Mouse (Mus musculus): ENCODE measurements around the gene Apon. TPM values are rescaled to one million over a fixed set of nuclear protein-coding genes. Genes with fewer than 3 reads are reported as not detected.

Gene Apon
- polyA plus RNA-seq, 1 experiment from 2014 or later: not detected

- Histone ChIP-seq H3K4me3 (replicated peaks; ENCODE audit: low read length) (peak overlapping the region; percentile 79), H3K4me2 (ENCODE audit: low read length) (peak overlapping the region; percentile 65), H3K36me3 (ENCODE audit: control insufficient read depth, insufficient read depth) (no peaks in the 10 kb centered on the region), H3K27me3 (replicated peaks; ENCODE audit: control insufficient read depth, insufficient read depth, low read length) (no peaks in the 10 kb centered on the region), H3K4me1 (replicated peaks; ENCODE audit: control insufficient read depth, insufficient read depth, low read length) (peaks cover 7% of the 10 kb centered on the region), H3K9me3 (ENCODE audit: control insufficient read depth, low read length) (no peaks in the 10 kb centered on the region), H3K9ac (replicated peaks; ENCODE audit: low read depth, low read length) (no peak overlapping the region), H3K27ac (ENCODE audit: low read length) (no peak overlapping the region)
- WGBS: 13% methylated on average over 5 of the region's 5 CpGs
- no peak for ATAC-seq
These were observed 22.8 kb upstream of the Apon start for GRCm38 (mm10) chr10:128231146-128231545.

DNA sequence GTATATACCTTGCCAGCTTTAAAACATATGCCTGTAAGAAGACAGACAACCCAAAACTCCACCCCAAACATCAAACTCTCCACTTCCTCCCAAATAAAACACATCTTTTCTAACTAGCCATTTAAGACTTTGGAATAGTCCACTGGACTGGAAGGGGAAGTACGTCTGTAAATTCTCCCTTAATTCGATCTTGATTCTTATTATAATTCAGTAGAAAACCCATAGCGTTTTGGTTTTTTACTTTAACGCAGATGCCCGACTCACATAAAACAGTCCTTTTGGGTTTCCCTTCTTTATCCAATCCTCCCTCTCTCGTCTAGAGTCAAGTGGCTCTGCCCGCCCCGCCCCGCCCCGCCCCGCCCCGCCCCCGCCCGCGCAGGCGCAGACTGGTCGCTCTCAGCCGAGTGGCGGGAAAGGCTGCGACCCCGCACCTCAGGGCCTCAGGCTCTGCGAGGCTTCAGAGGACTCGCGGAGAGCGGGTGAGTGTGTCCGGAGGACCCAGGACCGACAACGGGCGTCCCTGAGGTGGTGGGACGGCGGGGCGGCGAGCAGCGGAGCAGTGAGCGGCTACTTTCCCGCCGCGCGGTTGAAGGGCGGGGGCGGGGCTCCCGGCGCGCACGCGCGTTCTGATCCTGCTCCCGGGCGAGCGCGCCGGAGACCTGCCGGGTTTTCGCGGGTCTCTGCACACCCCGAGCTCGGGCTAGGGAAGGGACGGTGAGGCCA lies 22.0 kb upstream of the Apon start, which contains the start of gene Timeless:
Gene Timeless (plus strand): TSS at position 369 of the 723 bp plus-strand sequence.
- Histone ChIP-seq H3K27me3 (replicated peaks; ENCODE audit: control insufficient read depth, insufficient read depth, low read length) (no peaks in the 10 kb centered on the region), H3K9ac (replicated peaks; ENCODE audit: low read depth, low read length) (peak within 1 kb of the TSS; percentile 80), H3K9me3 (ENCODE audit: control insufficient read depth, low read length) (no peaks in the 10 kb centered on the region), H3K4me1 (replicated peaks; ENCODE audit: control insufficient read depth, insufficient read depth, low read length) (peaks cover 7% of the 10 kb centered on the region), H3K27ac (ENCODE audit: low read length) (peak within 1 kb of the TSS; percentile 94), H3K36me3 (ENCODE audit: control insufficient read depth, insufficient read depth) (no peaks in the 10 kb centered on the region), H3K4me3 (replicated peaks; ENCODE audit: low read length) (peak within 1 kb of the TSS; percentile 79), H3K4me2 (ENCODE audit: low read length) (peak within 1 kb of the TSS; percentile 65)
- under 1% methylated on average over 58 of the region's 58 CpGs for WGBS
- peak; percentile 91 for ATAC-seq

DNA sequence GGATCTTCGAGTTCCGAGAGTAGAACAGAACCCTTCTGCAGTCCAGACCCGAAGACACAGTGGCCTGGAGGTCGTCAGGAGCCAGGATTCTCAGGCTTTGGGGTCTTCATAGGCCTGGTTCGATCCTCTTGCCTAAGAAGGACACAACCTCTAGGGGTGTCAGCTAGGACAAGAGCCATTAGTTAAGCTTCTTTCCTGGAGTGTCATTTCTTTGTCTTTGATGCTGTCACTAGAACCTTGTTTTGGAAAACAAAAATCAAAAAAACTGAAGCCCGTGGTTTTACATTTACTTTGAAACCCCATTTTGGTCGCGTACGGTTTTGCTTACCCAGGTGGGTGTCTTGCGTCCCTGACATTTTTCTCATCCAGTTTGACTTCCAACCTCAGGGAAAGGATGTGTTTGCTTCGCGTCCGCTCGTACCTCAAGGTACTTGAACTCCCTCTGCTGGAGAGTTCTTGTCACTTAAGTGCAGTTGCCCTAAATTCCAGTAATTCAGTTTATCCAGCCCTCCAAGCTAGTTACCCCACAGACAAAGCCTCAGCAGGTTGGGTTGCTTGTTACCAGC lies 21.4 kb upstream of the Apon start:
- H3K27ac ChIP-seq (ENCODE audit: low read length): peak overlapping the region; percentile 94
- H3K4me2 ChIP-seq (ENCODE audit: low read length): peak overlapping the region; percentile 65
- peak overlapping the region; percentile 80 for H3K9ac ChIP-seq (replicated peaks; ENCODE audit: low read depth, low read length)
- peak; percentile 26 for ATAC-seq
- H3K9me3 ChIP-seq (ENCODE audit: control insufficient read depth, low read length): no peaks in the 10 kb centered on the region
- 0% methylated on average over 14 of the region's 14 CpGs for WGBS
- peak overlapping the region; percentile 79 for H3K4me3 ChIP-seq (replicated peaks; ENCODE audit: low read length)
- H3K27me3 ChIP-seq (replicated peaks; ENCODE audit: control insufficient read depth, insufficient read depth, low read length): no peaks in the 10 kb centered on the region
- no peaks in the 10 kb centered on the region for H3K36me3 ChIP-seq (ENCODE audit: control insufficient read depth, insufficient read depth)
- H3K4me1 ChIP-seq (replicated peaks; ENCODE audit: control insufficient read depth, insufficient read depth, low read length): peaks cover 7% of the 10 kb centered on the region

DNA sequence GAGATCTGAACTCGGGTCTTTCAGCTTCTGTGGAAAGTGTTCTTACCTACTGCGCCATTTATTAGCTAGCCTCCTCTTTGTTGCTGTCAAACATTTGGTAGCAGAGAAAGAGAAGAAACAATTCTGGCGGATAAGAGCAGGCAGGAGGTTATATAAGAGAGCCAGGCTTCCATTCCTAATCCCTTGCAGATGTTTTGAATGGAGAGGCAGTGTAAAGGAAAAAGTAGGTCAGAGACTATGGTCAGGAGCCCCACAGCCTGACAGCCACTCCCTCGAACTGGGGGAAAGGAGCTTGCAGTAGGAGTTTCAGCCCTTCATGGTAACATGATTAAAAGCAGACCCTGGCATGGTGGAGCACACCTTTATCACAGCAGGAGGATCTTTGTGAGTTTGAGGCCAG lies 17.6 kb upstream of the Apon start:
- Histone ChIP-seq H3K9ac (replicated peaks; ENCODE audit: low read depth, low read length) (no peak overlapping the region), H3K9me3 (ENCODE audit: control insufficient read depth, low read length) (no peaks in the 10 kb centered on the region), H3K4me2 (ENCODE audit: low read length) (no peak overlapping the region), H3K36me3 (ENCODE audit: control insufficient read depth, insufficient read depth) (0 out of 2 replicates have a peak, but pooled peaks cover 2% of the 10 kb centered on the region), H3K4me1 (replicated peaks; ENCODE audit: control insufficient read depth, insufficient read depth, low read length) (peaks cover 7% of the 10 kb centered on the region), H3K4me3 (replicated peaks; ENCODE audit: low read length) (no peak overlapping the region), H3K27ac (ENCODE audit: low read length) (no peak overlapping the region), H3K27me3 (replicated peaks; ENCODE audit: control insufficient read depth, insufficient read depth, low read length) (no peaks in the 10 kb centered on the region)
- WGBS: 35% methylated on average over 4 of the region's 4 CpGs
- no peak for ATAC-seq

- no peak overlapping the region for H3K27ac ChIP-seq (ENCODE audit: low read length)
- no peak overlapping the region for H3K4me3 ChIP-seq (replicated peaks; ENCODE audit: low read length)
- H3K4me2 ChIP-seq (ENCODE audit: low read length): no peak overlapping the region
- H3K9me3 ChIP-seq (ENCODE audit: control insufficient read depth, low read length): no peaks in the 10 kb centered on the region
- H3K4me1 ChIP-seq (replicated peaks; ENCODE audit: control insufficient read depth, insufficient read depth, low read length): peaks cover 5% of the 10 kb centered on the region; the same call in 1 of the 2 replicates
- no peak for ATAC-seq
- 0 out of 2 replicates have a peak, but pooled peaks cover 2% of the 10 kb centered on the region for H3K36me3 ChIP-seq (ENCODE audit: control insufficient read depth, insufficient read depth)
- no peaks in the 10 kb centered on the region for H3K27me3 ChIP-seq (replicated peaks; ENCODE audit: control insufficient read depth, insufficient read depth, low read length)
- H3K9ac ChIP-seq (replicated peaks; ENCODE audit: low read depth, low read length): no peak overlapping the region
- 61% methylated on average over 15 of the region's 15 CpGs for WGBS
These were observed 16.0 kb upstream of the Apon start for GRCm38 (mm10) chr10:128237807-128238480.

DNA sequence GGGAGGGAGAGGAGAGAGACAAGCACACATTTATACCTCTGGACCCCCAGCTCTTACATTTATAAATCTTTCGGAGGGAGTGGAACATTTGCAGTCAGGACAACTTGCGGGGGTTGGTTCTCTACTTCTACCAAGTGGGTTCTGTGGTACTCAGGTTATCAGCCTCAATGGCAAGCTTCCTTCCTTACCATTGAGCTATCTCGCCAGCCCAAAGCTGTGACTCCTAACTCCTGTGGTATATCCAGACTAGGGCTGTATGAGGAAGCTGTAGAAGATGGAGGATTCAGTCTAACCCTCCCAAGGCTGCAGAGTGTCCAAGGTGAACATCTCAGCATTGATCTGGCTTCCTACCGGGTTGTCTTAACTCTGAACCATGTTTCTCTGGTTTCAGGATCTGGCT lies 14.8 kb upstream of the Apon start:
- Histone ChIP-seq H3K4me3 (replicated peaks; ENCODE audit: low read length) (no peak overlapping the region), H3K27me3 (replicated peaks; ENCODE audit: control insufficient read depth, insufficient read depth, low read length) (no peaks in the 10 kb centered on the region), H3K9me3 (ENCODE audit: control insufficient read depth, low read length) (no peaks in the 10 kb centered on the region), H3K4me1 (replicated peaks; ENCODE audit: control insufficient read depth, insufficient read depth, low read length) (peaks cover 4% of the 10 kb centered on the region; the same call in 1 of the 2 replicates), H3K9ac (replicated peaks; ENCODE audit: low read depth, low read length) (no peak overlapping the region), H3K36me3 (ENCODE audit: control insufficient read depth, insufficient read depth) (0 out of 2 replicates have a peak, but pooled peaks cover 2% of the 10 kb centered on the region), H3K4me2 (ENCODE audit: low read length) (no peak overlapping the region), H3K27ac (ENCODE audit: low read length) (no peak overlapping the region)
- no peak for ATAC-seq
- WGBS: 94% methylated on average over 4 of the region's 4 CpGs

DNA sequence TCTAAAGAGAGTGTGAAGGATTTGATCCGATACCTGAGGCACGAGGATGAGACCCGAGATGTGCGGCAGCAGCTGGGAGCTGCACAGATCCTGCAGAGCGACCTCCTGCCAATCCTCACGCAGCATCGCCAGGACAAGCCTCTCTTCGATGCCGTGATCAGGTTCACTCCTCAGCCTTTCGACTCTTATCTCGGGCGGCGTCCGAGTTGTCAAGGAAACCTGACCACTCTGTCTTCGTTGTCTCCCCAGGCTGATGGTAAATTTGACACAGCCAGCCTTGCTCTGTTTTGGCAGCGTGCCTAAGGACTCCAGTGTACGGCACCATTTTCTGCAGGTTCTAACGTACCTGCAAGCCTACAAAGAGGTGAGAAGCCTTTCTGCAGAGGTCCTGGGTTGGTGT lies 13.8 kb upstream of the Apon start:
- H3K27ac ChIP-seq (ENCODE audit: low read length): no peak overlapping the region
- no peak overlapping the region for H3K9ac ChIP-seq (replicated peaks; ENCODE audit: low read depth, low read length)
- ATAC-seq: no peak
- no peak overlapping the region for H3K4me3 ChIP-seq (replicated peaks; ENCODE audit: low read length)
- H3K4me2 ChIP-seq (ENCODE audit: low read length): no peak overlapping the region
- 91% methylated on average over 18 of the region's 18 CpGs for WGBS
- peaks cover 4% of the 10 kb centered on the region; the same call in 1 of the 2 replicates for H3K4me1 ChIP-seq (replicated peaks; ENCODE audit: control insufficient read depth, insufficient read depth, low read length)
- H3K9me3 ChIP-seq (ENCODE audit: control insufficient read depth, low read length): no peaks in the 10 kb centered on the region
- H3K36me3 ChIP-seq (ENCODE audit: control insufficient read depth, insufficient read depth): 0 out of 2 replicates have a peak, but pooled peaks cover 2% of the 10 kb centered on the region
- no peaks in the 10 kb centered on the region for H3K27me3 ChIP-seq (replicated peaks; ENCODE audit: control insufficient read depth, insufficient read depth, low read length)

DNA sequence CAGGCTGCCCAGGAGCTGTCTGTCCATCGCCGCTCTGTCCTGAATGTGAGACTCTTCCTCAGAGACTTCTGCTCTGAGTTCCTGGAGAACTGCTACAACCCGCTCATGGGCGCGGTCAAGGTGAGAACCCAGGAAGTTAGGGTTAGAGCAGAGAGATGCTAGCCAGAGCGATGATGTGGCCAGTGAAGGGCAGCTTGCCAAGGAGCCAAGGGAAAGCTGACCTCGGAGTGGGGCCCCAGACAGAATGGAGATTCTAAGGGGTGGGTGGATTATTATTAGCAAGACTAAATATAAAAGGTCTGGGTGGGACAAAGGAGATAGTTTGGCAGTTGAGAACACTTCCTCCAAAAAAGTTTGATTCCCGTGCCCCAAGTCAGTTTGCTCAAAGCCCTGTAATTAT lies 10.6 kb upstream of the Apon start:
- 95% methylated on average over 8 of the region's 8 CpGs for WGBS
- no peak overlapping the region for H3K27ac ChIP-seq (ENCODE audit: low read length)
- no peak for ATAC-seq
- H3K4me2 ChIP-seq (ENCODE audit: low read length): no peak overlapping the region
- H3K36me3 ChIP-seq (ENCODE audit: control insufficient read depth, insufficient read depth): peaks cover 4% of the 10 kb centered on the region; the same call in 1 of the 2 replicates
- no peaks in the 10 kb centered on the region for H3K9me3 ChIP-seq (ENCODE audit: control insufficient read depth, low read length)
- H3K4me1 ChIP-seq (replicated peaks; ENCODE audit: control insufficient read depth, insufficient read depth, low read length): no peaks in the 10 kb centered on the region
- H3K9ac ChIP-seq (replicated peaks; ENCODE audit: low read depth, low read length): no peak overlapping the region
- no peaks in the 10 kb centered on the region for H3K27me3 ChIP-seq (replicated peaks; ENCODE audit: control insufficient read depth, insufficient read depth, low read length)
- H3K4me3 ChIP-seq (replicated peaks; ENCODE audit: low read length): no peak overlapping the region

GRCm38 (mm10) chr10:128244121-128244520 lies 9.8 kb upstream of the Apon start:
- H3K36me3 ChIP-seq (ENCODE audit: control insufficient read depth, insufficient read depth): peaks cover 5% of the 10 kb centered on the region; the same call in 1 of the 2 replicates
- no peaks in the 10 kb centered on the region for H3K4me1 ChIP-seq (replicated peaks; ENCODE audit: control insufficient read depth, insufficient read depth, low read length)
- no peak for ATAC-seq
- WGBS: 94% methylated on average over 15 of the region's 15 CpGs
- no peaks in the 10 kb centered on the region for H3K9me3 ChIP-seq (ENCODE audit: control insufficient read depth, low read length)
- no peak overlapping the region for H3K9ac ChIP-seq (replicated peaks; ENCODE audit: low read depth, low read length)
- no peak overlapping the region for H3K4me2 ChIP-seq (ENCODE audit: low read length)
- no peaks in the 10 kb centered on the region for H3K27me3 ChIP-seq (replicated peaks; ENCODE audit: control insufficient read depth, insufficient read depth, low read length)
- no peak overlapping the region for H3K27ac ChIP-seq (ENCODE audit: low read length)
- H3K4me3 ChIP-seq (replicated peaks; ENCODE audit: low read length): no peak overlapping the region

Data from forebrain, embryonic 16.5 days (tissue).